Mouse (Mus musculus) heart, embryonic 11.5 days (tissue): ENCODE data around the gene Onecut3. TPM values are rescaled to one million over a fixed set of nuclear protein-coding genes. Genes with fewer than 3 reads are reported as not detected.

ENCODE experiments used
- ATAC-seq: fragments of 200-750 bp; cut with Nextera tagmentation; replicated peaks from 2 replicates; pipeline ENCODE4 v1.8.0; 2017; ENCODE audit warnings: moderate library complexity; ENCODE audit not compliant: insufficient number of reproducible peaks, low FRiP score, low TSS enrichment
- H3K27ac ChIP-seq: fragments of 300-500 bp; sonication (generic); 2 replicates; pipeline ENCODE4 v1.5.1; 2014; ENCODE audit warnings: mild to moderate bottlenecking, low read depth, low read length
- H3K27me3 ChIP-seq: fragments of 300-500 bp; sonication (generic); 2 replicates; pipeline ENCODE4 v1.6.1; 2014; ENCODE audit warnings: mild to moderate bottlenecking, low read length, mixed read lengths; ENCODE audit not compliant: control insufficient read depth, insufficient read depth
- H3K36me3 ChIP-seq: fragments of 300-500 bp; sonication (generic); 2 replicates; pipeline ENCODE4 v1.6.1; 2014; ENCODE audit warnings: mild to moderate bottlenecking, low read length, moderate library complexity, mixed read lengths; ENCODE audit not compliant: control insufficient read depth, insufficient read depth
- H3K4me1 ChIP-seq: fragments of 300-500 bp; sonication (generic); 2 replicates; pipeline ENCODE4 v1.6.1; 2014; ENCODE audit warnings: low read length; ENCODE audit not compliant: control insufficient read depth, insufficient read depth
- H3K4me2 ChIP-seq: fragments of 300-500 bp; sonication (generic); 2 replicates; pipeline ENCODE4 v1.6.1; 2014; ENCODE audit warnings: mild to moderate bottlenecking, moderate library complexity
- H3K4me3 ChIP-seq: fragments of 300-500 bp; sonication (generic); 2 replicates; pipeline ENCODE4 v1.5.1; 2014; ENCODE audit warnings: low read depth, low read length
- H3K9ac ChIP-seq: fragments of 300-500 bp; sonication (generic); 2 replicates; pipeline ENCODE4 v1.6.1; 2014; ENCODE audit warnings: mild to moderate bottlenecking, low read depth, low read length, moderate library complexity
- H3K9me3 ChIP-seq: fragments of 300-500 bp; sonication (generic); replicated peaks from 2 replicates; pipeline ENCODE4 v1.6.1; 2016; ENCODE audit warnings: low read length; ENCODE audit not compliant: control insufficient read depth
- WGBS: fragments of 180-500 bp; shearing (Covaris S2); extraction: QIAGEN DNeasy Blood & Tissue Kit; methylation state at CpG from one replicate; pipeline ENCODE4 v1.1.7; 2014; ENCODE audit not compliant: insufficient replicate concordance; 5-methylcytosine and 5-hydroxymethylcytosine counted together
- polyA plus RNA-seq: library from polyadenylated mRNA; unstranded; fragments of >200 nt; fragmentation: Nextera tagmentation; extraction: Ambion mirVana; gene quantifications from 2 replicates; pipeline ENCODE4 v1.2.1, GENCODE M21; 2014

Gene Onecut3
- polyA plus RNA-seq, 1 experiment from 2014 or later: not detected

DNA sequence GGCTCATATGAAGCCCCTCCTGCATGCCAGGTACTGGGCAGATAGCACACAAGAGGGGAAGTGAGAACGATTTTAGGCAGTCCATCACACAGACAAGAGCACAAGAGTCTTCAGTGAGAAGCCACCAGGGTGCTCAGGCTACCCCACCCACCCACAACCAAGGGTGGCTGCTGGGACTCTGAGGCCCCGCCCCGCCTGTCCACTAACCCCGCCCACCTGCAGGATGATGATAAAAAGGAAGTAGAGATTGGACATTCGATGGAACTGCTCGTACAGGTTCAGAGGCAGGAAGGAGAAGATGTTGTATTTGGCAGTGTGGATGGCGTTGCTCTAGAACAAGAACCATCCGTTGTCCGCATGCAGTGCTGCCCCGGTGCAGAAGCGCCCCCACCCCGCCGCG lies 40.4 kb downstream of the Onecut3 start:
- peak overlapping the region; percentile 13 for H3K4me3 ChIP-seq
- H3K27me3 ChIP-seq: peaks cover 26% of the 10 kb centered on the region
- peaks cover 5% of the 10 kb centered on the region; the same call in 1 of the 2 replicates for H3K4me1 ChIP-seq
- peak overlapping the region; percentile 42 for H3K4me2 ChIP-seq
- H3K27ac ChIP-seq: no peak overlapping the region
- no peaks in the 10 kb centered on the region for H3K36me3 ChIP-seq
- no peak for ATAC-seq
- no peaks in the 10 kb centered on the region for H3K9me3 ChIP-seq
- WGBS: 10% methylated on average over 14 of the region's 14 CpGs
- H3K9ac ChIP-seq: peak overlapping the region; percentile 6; the same call in 1 of the 2 replicates

DNA sequence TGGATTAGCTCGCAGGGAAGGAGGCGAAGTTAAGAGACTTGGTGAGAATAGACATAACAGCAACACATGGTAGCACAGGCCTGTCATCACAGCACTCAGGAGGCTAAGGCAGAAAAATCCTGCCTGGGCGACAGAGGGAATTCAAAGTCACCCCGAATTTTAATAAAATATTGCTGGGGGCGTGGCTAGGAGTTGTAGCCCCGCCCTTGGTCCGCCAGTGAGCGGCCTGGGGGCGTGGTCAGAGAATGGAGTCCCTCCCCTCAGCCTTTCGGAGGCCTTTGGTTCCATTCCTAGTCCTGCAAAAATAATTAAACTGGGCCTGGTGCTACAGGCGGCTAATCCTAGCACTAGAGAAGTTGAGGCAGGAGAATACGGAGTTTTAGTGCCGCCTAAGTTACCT lies 41.1 kb downstream of the Onecut3 start:
- Histone ChIP-seq H3K9me3 (no peaks in the 10 kb centered on the region), H3K27me3 (peaks cover 26% of the 10 kb centered on the region), H3K9ac (peak overlapping the region; percentile 6; the same call in 1 of the 2 replicates), H3K4me3 (0 out of 2 replicates have a peak overlapping the region, but pooled peaks have one; percentile 13), H3K4me1 (peaks cover 5% of the 10 kb centered on the region; the same call in 1 of the 2 replicates), H3K36me3 (no peaks in the 10 kb centered on the region), H3K27ac (no peak overlapping the region), H3K4me2 (peak overlapping the region; percentile 42)
- 12% methylated on average over 13 of the region's 13 CpGs for WGBS
- ATAC-seq: no peak

DNA sequence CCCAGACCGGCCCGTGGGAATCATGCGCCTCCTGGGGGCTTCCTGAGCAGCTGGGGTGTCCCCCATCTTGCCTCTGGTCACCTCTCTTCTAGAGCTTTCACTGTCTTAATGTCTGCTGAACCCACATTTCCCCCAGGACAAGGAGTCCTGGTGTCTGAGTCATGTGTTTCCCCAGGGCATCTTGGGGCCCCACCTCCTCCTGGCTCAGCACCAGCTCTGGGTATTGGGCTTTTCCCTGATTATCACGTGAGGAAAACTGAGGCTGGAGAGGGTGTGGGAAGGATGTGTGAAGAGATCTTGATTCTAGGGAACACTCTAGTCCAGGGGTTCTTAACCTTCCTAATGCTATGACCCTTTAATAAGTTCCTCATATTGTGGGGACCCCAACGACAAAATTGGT lies 43.5 kb downstream of the Onecut3 start:
- ATAC-seq: no peak
- Histone ChIP-seq H3K4me1 (peaks cover 5% of the 10 kb centered on the region; the same call in 1 of the 2 replicates), H3K9ac (no peak overlapping the region), H3K27ac (no peak overlapping the region), H3K36me3 (peaks cover 9% of the 10 kb centered on the region), H3K9me3 (no peaks in the 10 kb centered on the region), H3K4me2 (no peak overlapping the region), H3K27me3 (peaks cover 26% of the 10 kb centered on the region), H3K4me3 (no peak overlapping the region)
- 53% methylated on average over 5 of the region's 5 CpGs for WGBS

DNA sequence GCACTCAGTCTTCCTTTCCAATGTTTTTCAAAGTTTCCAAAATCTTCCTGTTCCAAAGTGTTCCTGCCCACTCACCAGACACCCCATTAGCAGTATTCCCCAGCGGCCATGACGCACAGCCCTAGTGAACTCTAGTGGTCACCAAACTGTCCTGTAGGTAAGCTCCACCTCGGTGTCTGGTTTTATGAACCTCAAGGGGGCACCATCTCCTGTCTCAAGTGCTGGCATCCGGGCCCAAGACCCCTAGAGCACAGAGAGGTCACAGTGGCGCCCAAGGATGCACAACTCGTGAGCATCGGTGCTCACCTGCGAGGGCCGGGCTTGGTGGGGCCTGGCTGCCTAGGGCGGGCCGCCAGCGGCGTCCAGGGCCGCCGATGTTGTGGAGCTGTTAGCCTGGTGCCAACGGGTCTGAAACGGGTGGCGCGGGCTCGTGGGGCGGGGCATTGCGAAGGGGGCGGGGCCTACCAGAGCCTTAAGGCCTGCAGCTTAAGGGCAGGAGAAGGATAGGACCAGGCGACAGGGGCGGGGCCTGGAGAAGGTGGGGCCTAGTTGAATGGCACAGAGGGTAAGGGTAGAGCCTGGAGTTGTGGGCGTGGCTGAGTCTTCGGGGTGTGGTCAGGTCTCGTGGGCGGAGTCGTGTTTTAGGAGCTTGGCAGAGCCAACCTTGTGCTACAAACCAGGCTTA lies 44.2 kb downstream of the Onecut3 start, which contains the start of gene Atp8b3:
Gene Atp8b3, minus strand, starts transcription at position 415 of the 685 bp plus-strand sequence.
- H3K9me3 ChIP-seq: no peaks in the 10 kb centered on the region
- ATAC-seq: peak; percentile 80
- peaks cover 13% of the 10 kb centered on the region for H3K36me3 ChIP-seq
- peaks cover 5% of the 10 kb centered on the region; the same call in 1 of the 2 replicates for H3K4me1 ChIP-seq
- H3K27ac ChIP-seq: no peak within 1 kb of the TSS
- WGBS: 2% methylated on average over 30 of the region's 30 CpGs
- peaks cover 26% of the 10 kb centered on the region for H3K27me3 ChIP-seq
- peak within 1 kb of the TSS; percentile 59 for H3K4me2 ChIP-seq
- peak within 1 kb of the TSS; percentile 23; the same call in 1 of the 2 replicates for H3K9ac ChIP-seq
- H3K4me3 ChIP-seq: peak within 1 kb of the TSS; percentile 29

DNA sequence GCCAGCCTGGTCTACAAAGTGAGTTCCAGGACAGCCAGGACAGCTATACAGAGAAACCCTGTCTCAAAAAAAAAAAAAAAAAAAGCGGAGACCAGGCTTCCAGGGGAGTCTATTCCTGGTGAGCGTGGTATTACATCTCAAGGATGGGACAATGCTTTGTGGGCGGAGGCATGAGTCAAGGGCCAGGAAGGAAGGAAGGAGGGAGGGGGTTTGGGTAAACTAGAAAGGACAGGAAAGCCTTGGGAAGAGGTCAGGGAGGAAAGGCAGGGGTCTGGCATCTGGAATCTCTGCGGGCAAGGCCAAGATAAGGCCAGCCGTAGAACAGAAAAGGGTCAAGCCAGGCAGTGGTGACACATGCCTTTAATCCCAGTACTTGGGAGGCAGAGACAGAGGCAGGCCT lies 44.9 kb downstream of the Onecut3 start:
- 11% methylated on average over 5 of the region's 5 CpGs for WGBS
- Histone ChIP-seq H3K4me3 (no peak overlapping the region), H3K27ac (no peak overlapping the region), H3K9me3 (no peaks in the 10 kb centered on the region), H3K4me2 (peak overlapping the region; percentile 59; the same call in 1 of the 2 replicates), H3K9ac (no peak overlapping the region), H3K4me1 (peaks cover 5% of the 10 kb centered on the region; the same call in 1 of the 2 replicates), H3K36me3 (peaks cover 15% of the 10 kb centered on the region), H3K27me3 (peaks cover 25% of the 10 kb centered on the region)
- 0 out of 2 replicates have a peak, but pooled peaks have one; percentile 8 for ATAC-seq

DNA sequence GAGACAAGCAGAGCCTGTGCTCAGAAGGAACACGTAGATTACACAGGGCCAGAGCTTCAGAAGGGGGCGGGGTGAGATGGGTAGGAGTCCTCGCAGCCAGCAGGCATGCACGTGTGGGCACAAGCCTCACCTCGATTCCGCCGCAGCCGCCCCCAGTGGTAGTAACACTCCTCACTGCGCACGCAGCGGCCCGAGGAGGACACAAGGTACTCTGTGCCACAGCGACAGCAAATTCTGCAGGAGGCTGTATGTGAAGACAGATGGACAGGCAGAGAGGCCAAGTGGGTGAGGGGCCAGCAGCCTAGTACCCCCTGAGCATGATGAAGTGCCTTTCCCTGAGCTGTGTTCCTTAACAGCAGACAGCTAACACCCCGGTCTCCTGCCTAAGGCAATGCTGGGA lies 49.2 kb downstream of the Onecut3 start:
- WGBS: 92% methylated on average over 14 of the region's 14 CpGs
- Histone ChIP-seq H3K27me3 (0 out of 2 replicates have a peak, but pooled peaks cover under 1% of the 10 kb centered on the region), H3K4me3 (no peak overlapping the region), H3K27ac (no peak overlapping the region), H3K9ac (no peak overlapping the region), H3K36me3 (peaks cover 25% of the 10 kb centered on the region), H3K4me1 (peaks cover 6% of the 10 kb centered on the region; the same call in 1 of the 2 replicates), H3K4me2 (no peak overlapping the region), H3K9me3 (no peaks in the 10 kb centered on the region)
- ATAC-seq: no peak

DNA sequence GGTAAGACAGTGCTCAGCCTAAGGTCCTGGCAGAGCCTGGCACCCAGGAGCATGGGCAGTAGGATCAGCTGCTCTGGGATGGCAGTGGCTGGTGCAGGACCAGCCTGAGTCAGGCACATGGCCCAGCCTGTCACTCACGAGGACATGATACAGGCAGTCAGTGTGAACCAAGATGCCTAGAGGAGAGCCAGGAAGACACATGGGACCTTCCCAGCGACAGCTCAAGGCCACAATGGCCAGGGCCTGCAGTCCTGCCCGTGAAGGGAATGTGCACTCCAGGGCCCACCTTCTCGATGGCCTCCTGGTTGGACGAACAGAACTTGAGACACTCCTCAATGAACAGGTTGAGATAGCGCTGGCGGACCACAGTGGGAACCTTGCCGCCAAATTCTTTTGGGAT lies 51.0 kb downstream of the Onecut3 start:
- no peak overlapping the region for H3K4me3 ChIP-seq
- 82% methylated on average over 8 of the region's 8 CpGs for WGBS
- H3K4me1 ChIP-seq: peaks cover 6% of the 10 kb centered on the region; the same call in 1 of the 2 replicates
- no peak overlapping the region for H3K27ac ChIP-seq
- H3K9me3 ChIP-seq: no peaks in the 10 kb centered on the region
- H3K27me3 ChIP-seq: no peaks in the 10 kb centered on the region
- peaks cover 36% of the 10 kb centered on the region for H3K36me3 ChIP-seq
- no peak overlapping the region for H3K4me2 ChIP-seq
- ATAC-seq: no peak
- no peak overlapping the region for H3K9ac ChIP-seq

DNA sequence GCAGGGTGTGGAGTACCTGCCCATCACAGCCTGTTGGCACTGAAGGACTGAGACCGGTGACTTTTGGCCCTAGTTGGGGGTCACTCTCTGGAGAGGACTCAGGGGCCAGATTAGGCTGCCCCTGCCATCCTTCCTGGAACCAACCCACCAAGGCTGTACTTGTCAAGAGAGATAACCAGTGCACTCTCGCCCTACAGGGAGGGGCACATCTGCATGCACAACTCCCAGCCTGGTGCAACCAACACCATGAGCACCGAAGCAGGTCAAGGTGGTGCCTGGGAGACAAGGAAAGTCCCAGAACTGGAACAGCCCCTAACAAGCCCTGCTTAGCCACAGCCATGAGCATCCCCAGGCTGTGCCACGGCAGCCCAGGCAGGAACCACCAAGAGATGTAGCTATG lies 52.3 kb downstream of the Onecut3 start:
- peaks cover 35% of the 10 kb centered on the region for H3K36me3 ChIP-seq
- H3K4me3 ChIP-seq: no peak overlapping the region
- ATAC-seq: no peak
- no peaks in the 10 kb centered on the region for H3K9me3 ChIP-seq
- H3K9ac ChIP-seq: no peak overlapping the region
- H3K4me2 ChIP-seq: no peak overlapping the region
- no peak overlapping the region for H3K27ac ChIP-seq
- 91% methylated on average over 4 of the region's 4 CpGs for WGBS
- no peaks in the 10 kb centered on the region for H3K27me3 ChIP-seq
- peaks cover 6% of the 10 kb centered on the region; the same call in 1 of the 2 replicates for H3K4me1 ChIP-seq
